Mouse (Mus musculus) inflammation-experienced regulatory T-cells, adult 16 weeks (primary cell): Measurements from ENCODE around the gene Ube2r2. TPM values are rescaled to one million over a fixed set of nuclear protein-coding genes. Genes with fewer than 3 reads are reported as not detected.

Experiments used
- polyA plus RNA-seq: library from polyadenylated mRNA; unstranded; fragments of 100-300 nt; shearing (Covaris generic); gene quantifications from one replicate; pipeline ENCODE4 v1.2.1, GENCODE M21; 2017

Gene Ube2r2
- polyA plus RNA-seq, result 30.6 TPM

DNA sequence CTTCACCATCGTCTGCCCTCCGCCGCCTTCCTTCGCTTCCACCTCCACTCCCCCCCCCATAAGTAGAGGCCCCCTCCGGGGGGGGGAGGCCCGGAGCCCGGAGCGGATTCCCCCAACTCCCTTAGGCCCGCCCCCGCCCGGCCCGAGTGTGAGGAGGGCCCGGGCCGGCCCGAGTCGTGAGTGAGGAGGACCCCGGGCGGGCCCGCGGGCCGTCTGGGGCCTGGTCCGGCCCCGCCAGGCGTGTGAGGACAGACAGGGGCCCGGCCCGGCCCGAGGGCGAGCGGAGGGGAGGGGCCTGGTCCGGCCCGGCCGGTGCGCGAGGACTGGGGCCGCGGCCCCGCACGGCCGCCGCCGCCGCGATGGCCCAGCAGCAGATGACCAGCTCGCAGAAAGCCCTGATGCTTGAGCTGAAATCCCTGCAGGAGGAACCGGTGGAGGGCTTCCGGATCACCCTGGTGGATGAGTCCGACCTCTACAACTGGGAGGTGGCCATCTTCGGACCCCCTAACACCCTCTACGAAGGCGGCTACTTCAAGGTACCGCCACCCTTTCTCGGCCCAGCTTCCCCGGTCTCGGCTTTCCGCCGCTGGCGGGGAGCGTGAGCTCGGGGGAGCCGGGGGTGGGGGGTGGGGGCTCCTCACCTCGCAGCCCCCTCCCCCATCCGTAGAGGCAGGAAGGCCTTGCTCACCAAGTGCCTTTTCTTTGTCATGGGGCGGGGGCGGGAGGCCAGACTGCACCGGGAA is at the start of gene Ube2r2:
Ube2r2 (plus strand) TSS at position 33 of the 743 bp plus-strand sequence.

DNA sequence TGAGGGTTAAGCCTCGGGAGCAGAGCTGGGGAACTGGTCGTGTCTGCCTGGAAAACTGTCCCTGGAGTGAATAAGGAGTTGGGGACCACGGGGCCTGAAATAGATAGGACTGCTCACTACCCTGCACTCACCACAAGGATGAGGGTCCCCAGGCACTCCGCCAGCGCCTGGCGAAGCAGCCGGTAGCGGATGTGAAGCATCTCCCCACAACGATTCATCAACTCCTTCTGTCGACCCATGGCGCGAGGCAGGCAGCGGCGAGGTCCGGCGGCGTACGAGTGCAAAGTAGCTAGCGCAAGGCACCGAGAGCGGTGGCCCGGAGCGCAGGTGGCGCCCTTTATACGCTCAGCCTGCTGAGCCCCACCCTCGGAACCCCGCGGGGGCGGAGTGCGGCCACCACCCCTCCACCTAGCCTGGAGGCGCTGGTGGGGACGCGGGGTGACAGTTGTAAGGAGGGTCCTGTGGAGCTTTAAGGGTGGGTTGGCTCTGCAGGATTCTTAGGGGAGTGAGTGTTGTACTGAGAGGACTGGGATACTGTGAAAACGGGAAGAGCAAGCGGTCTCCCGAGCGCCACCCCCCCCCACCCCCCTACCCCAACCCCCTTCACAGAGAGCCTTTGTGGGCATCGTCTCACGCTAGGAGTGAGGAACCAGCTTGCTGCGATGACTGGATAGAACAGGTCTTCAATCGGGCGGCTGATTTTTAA is 37.5 kb upstream of the Ube2r2 start, which contains the start of gene Aqp3:
Aqp3 (minus strand) TSS at position 313 of the 706 bp plus-strand sequence.

DNA sequence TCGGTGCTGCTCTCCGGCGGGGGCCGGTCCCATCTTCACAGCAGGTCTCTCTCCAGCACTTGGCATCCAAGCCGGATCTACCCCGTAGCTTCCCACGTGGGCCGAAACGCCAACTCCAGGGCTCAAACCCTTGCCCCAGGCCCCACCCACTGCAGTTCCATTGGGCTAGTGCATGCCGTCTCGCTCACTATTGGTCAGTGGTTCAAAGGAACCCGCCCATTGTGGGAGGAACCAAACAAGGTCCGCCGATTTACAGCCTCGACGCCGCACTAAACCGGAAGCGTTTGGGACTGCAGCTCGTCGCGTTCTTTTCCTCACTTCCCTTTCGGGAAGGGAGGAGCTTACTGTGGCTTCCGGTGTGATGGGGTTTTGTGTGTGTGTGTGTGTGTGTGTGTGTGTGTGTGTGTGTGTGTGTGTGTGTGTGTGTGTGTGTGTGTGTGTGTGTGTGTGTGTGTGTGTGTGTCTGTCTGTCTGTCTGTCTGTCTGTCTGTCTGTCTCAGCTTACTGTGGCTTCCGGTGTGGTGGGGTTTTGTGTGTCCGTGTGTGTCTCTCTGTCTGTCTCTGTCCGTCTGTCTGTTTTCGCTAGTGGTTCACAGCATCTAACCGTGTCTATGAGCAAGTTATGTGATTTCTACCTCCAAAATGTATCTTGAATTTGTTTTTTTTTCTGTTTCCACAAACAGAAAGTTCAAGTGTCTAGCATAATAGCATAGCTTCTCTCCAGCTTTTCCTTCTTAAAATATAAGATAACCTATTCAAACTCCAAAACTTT is 11.2 kb upstream of the Ube2r2 start, which contains the start of gene Nol6:
Nol6 (minus strand) TSS at position 276 of the 772 bp plus-strand sequence.

Other genes starting within 250 kb of the Ube2r2 start
- gene Spink4, start 215.7 kb upstream of the Ube2r2 start, polyA plus RNA-seq, result not detected
- 18.3 TPM for gene Bag1, start 187.4 kb upstream of the Ube2r2 start, polyA plus RNA-seq
- gene Chmp5, start 187.3 kb upstream of the Ube2r2 start, polyA plus RNA-seq, result 91.2 TPM
- gene Nfx1, start 164.8 kb upstream of the Ube2r2 start, polyA plus RNA-seq, result 129 TPM
- not detected for gene Aqp7, start 87.6 kb upstream of the Ube2r2 start, polyA plus RNA-seq
- 13.1 TPM for gene Aqp3, start 37.6 kb upstream of the Ube2r2 start, polyA plus RNA-seq
- gene Nol6, start 11.3 kb upstream of the Ube2r2 start, polyA plus RNA-seq, result 64.4 TPM
- 62.9 TPM for gene Ubap2, start 139.4 kb downstream of the Ube2r2 start, polyA plus RNA-seq
- 84.9 TPM for gene Dcaf12, start 179.1 kb downstream of the Ube2r2 start, polyA plus RNA-seq
- 106 TPM for gene Ubap1, start 213.3 kb downstream of the Ube2r2 start, polyA plus RNA-seq